Mouse (Mus musculus): ENCODE data around the gene Tgfbr3l.

DNA sequence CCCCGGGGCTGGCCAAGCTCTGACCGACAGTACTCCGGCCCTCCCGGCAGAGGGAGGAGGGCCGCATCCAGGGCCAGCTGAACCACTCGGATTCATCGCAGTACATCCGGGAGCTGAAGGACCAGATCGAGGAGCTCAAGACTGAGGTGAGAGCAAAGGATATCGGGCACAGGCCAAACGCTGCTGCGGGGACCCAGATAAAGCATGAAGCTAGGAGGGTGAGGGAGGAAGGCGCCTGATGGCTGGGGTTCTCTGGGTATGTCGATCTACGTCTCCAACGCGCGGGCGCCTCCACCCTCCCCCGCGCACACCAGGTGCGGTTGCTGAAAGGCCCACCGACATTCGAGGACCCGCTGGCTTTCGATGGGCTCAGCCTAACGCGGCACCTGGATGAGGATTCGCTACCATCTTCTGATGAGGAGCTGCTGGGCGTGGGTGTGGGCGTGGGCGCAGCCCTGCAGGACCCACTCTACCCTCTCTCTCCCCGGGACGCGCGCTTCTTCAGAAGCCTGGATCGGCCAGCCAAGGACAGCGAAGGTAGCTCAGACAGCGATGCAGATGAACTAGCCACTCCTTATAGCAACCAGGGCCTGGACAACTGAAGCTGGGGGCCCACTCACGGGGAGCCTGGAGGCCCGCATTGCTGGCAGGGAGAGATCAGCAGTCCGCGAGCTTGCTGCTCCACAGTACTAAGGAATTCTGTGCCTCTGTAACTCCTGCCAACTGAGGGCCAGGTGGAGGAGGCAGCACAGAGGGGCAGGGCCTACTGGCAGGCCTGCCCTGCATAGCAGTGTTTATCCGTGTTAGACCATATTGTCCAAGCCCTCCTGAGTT is 41.6 kb upstream of the Tgfbr3l start:
- TF ChIP-seq CTCF (IDR thresholded peaks at IDR 0.05; ENCODE audit: borderline replicate concordance, control insufficient read depth, extremely low read depth, insufficient read depth, low read length, poor library complexity) (no peak), POLR2A (IDR thresholded peaks at IDR 0.05; ENCODE audit: control insufficient read depth, extremely low read depth, insufficient read depth, low read length, poor library complexity) (no peak)

Measured in thymus, adult 2 months (tissue).